Mouse (Mus musculus) forebrain, postnatal 0 days (tissue): ENCODE results near the gene Kifc1. TPM values are rescaled to one million over a fixed set of nuclear protein-coding genes. Genes with fewer than 3 reads are reported as not detected.
"Not testable (repeated sequence)": the region's sequence is repeated elsewhere in the genome, so short reads cannot be mapped to it uniquely, and the experiment has no call there.

Source experiments
- ATAC-seq: fragments of 200-750 bp; cut with Nextera tagmentation; 2 replicates; pipeline ENCODE4 v1.8.0; 2017; ENCODE audit warnings: mild to moderate bottlenecking, moderate library complexity
- DNase-seq: peaks from one replicate; pipeline ENCODE4 v3.0.0-alpha.2; 2015
- H3K27ac ChIP-seq: fragments of 300-500 bp; sonication (generic); 2 replicates; pipeline ENCODE4 v1.5.1; 2014; ENCODE audit warnings: low read depth, mild to moderate bottlenecking, antibody characterized with exemption, low read length, moderate library complexity, mixed read lengths
- H3K27me3 ChIP-seq: fragments of 300-500 bp; sonication (generic); 2 replicates; pipeline ENCODE4 v1.6.1; 2014; ENCODE audit warnings: mild to moderate bottlenecking, low read length, mixed read lengths; ENCODE audit not compliant: insufficient read depth
- H3K36me3 ChIP-seq: fragments of 300-500 bp; sonication (generic); 2 replicates; pipeline ENCODE4 v1.6.1; 2014; ENCODE audit warnings: mild to moderate bottlenecking, moderate library complexity; ENCODE audit not compliant: insufficient read depth
- H3K4me1 ChIP-seq: fragments of 300-500 bp; sonication (generic); 2 replicates; pipeline ENCODE4 v1.6.1; 2014; ENCODE audit warnings: antibody characterized with exemption; ENCODE audit not compliant: insufficient read depth
- H3K4me2 ChIP-seq: fragments of 300-500 bp; sonication (generic); 2 replicates; pipeline ENCODE4 v1.6.1; 2014; ENCODE audit warnings: low read depth, mild to moderate bottlenecking, moderate library complexity
- H3K4me3 ChIP-seq: fragments of 300-500 bp; sonication (generic); 2 replicates; pipeline ENCODE4 v1.5.1; 2014; ENCODE audit warnings: low read depth, low read length, mixed read lengths
- H3K9ac ChIP-seq: fragments of 300-500 bp; sonication (generic); 2 replicates; pipeline ENCODE4 v1.6.1; 2014; ENCODE audit warnings: mild to moderate bottlenecking
- H3K9me3 ChIP-seq: fragments of 300-500 bp; sonication (generic); 2 replicates; pipeline ENCODE4 v1.6.1; 2016; ENCODE audit warnings: low read length
- CTCF ChIP-seq: sonication (generic); IDR thresholded peaks from 2 replicates; pipeline ENCODE4 v1.5.1; 2016; ENCODE audit warnings: antibody characterized with exemption, control low read depth, low read depth
- WGBS: fragments of 180-500 bp; shearing (Covaris S2); extraction: QIAGEN DNeasy Blood & Tissue Kit; methylation state at CpG from one replicate; pipeline ENCODE4 v1.1.7; 2014; 5-methylcytosine and 5-hydroxymethylcytosine counted together
- polyA plus RNA-seq: library from polyadenylated mRNA; unstranded; fragments of >200 nt; fragmentation: Nextera tagmentation; extraction: Ambion mirVana; gene quantifications from 2 replicates; pipeline ENCODE4 v1.2.1, GENCODE M21; 2015
- total RNA-seq: library from RNA; depleted of rRNA; stranded (reverse); fragments of >200 nt; gene quantifications from 2 replicates; pipeline ENCODE4 v1.2.3, GENCODE M21; 2014

The Kifc1 gene
- total and polyA plus RNA-seq, 2 experiments from 2014 or later = 1.3 to 4.7 TPM

- Histone ChIP-seq H3K36me3 (peaks cover 29% of the 10 kb centered on the region), H3K4me3 (peak within 1 kb of the TSS; percentile 80), H3K9me3 (no peaks in the 10 kb centered on the region), H3K4me1 (peaks cover 7% of the 10 kb centered on the region; the same call in 1 of the 2 replicates), H3K27ac (peak within 1 kb of the TSS; percentile 91), H3K27me3 (no peaks in the 10 kb centered on the region), H3K4me2 (peak within 1 kb of the TSS; percentile 77), H3K9ac (peak within 1 kb of the TSS; percentile 90)
- WGBS = 2% methylated on average over 63 of the region's 68 CpGs
- ATAC-seq = peak; percentile 97
- no peak; the same call in 1 of the 2 replicates for TF ChIP-seq CTCF
- peak; percentile 99 for DNase-seq
Measured at GRCm38 (mm10) chr17:33909077-33909868, 18.8 kb upstream of the Kifc1 start, which contains the start of gene Daxx. Daxx (plus strand) TSS chr17:33909414.

GRCm38 (mm10) chr17:33908331-33909076 is 18.0 kb upstream of the Kifc1 start:
- Histone ChIP-seq H3K9ac (peak overlapping the region; percentile 90), H3K9me3 (no peaks in the 10 kb centered on the region), H3K4me2 (peak overlapping the region; percentile 77), H3K27me3 (no peaks in the 10 kb centered on the region), H3K27ac (peak overlapping the region; percentile 91), H3K4me1 (peaks cover 7% of the 10 kb centered on the region; the same call in 1 of the 2 replicates), H3K4me3 (peak overlapping the region; percentile 80), H3K36me3 (peaks cover 22% of the 10 kb centered on the region)
- ATAC-seq (peak; percentile 27), DNase-seq (peak; percentile 65)
- TF ChIP-seq CTCF = no peak
- 2% methylated on average over 42 of the region's 44 CpGs for WGBS

- not testable (repeated sequence) for ATAC-seq, H3K36me3 ChIP-seq, DNase-seq, H3K9me3 ChIP-seq, H3K4me1 ChIP-seq, H3K27me3 ChIP-seq, H3K27ac ChIP-seq, H3K9ac ChIP-seq, H3K4me3 ChIP-seq, H3K4me2 ChIP-seq
- 27% methylated on average over 3 of the region's 4 CpGs for WGBS
Measured at GRCm38 (mm10) chr17:33904835-33905234, 14.4 kb upstream of the Kifc1 start, which contains the start of gene Platr17. Platr17 (plus strand) TSS chr17:33905135.

- H3K4me2 ChIP-seq, H3K4me3 ChIP-seq, H3K36me3 ChIP-seq, H3K27me3 ChIP-seq, ATAC-seq, H3K4me1 ChIP-seq, H3K9ac ChIP-seq, H3K9me3 ChIP-seq, DNase-seq, H3K27ac ChIP-seq: not testable (repeated sequence)
- WGBS = 67% methylated on average over 6 of the region's 6 CpGs
Measured at GRCm38 (mm10) chr17:33903911-33904651, 13.6 kb upstream of the Kifc1 start.

- H3K36me3 ChIP-seq = no peaks in the 10 kb centered on the region
- H3K9me3 ChIP-seq = no peaks in the 10 kb centered on the region
- H3K4me1 ChIP-seq = no peaks in the 10 kb centered on the region
- no peak for DNase-seq
- TF ChIP-seq CTCF = no peak
- H3K4me3 ChIP-seq = no peak overlapping the region
- no peak overlapping the region for H3K27ac ChIP-seq
- H3K4me2 ChIP-seq = no peak overlapping the region
- H3K27me3 ChIP-seq = no peaks in the 10 kb centered on the region
- H3K9ac ChIP-seq = no peak overlapping the region
- WGBS = 88% methylated on average over 7 of the region's 7 CpGs
- ATAC-seq = no peak
Measured at GRCm38 (mm10) chr17:33902491-33902890, 12.0 kb upstream of the Kifc1 start.

GRCm38 (mm10) chr17:33902079-33902478 is 11.6 kb upstream of the Kifc1 start:
- H3K4me2 ChIP-seq = no peak overlapping the region
- no peak overlapping the region for H3K27ac ChIP-seq
- H3K36me3 ChIP-seq = no peaks in the 10 kb centered on the region
- no peak for TF ChIP-seq CTCF
- H3K9ac ChIP-seq = no peak overlapping the region
- no peak for ATAC-seq
- H3K9me3 ChIP-seq = no peaks in the 10 kb centered on the region
- DNase-seq = no peak
- no peaks in the 10 kb centered on the region for H3K4me1 ChIP-seq
- no peak overlapping the region for H3K4me3 ChIP-seq
- 76% methylated on average over 4 of the region's 4 CpGs for WGBS
- no peaks in the 10 kb centered on the region for H3K27me3 ChIP-seq
